Mouse (Mus musculus) splenic B cell, adult 2 months (primary cell): ENCODE measurements around the gene Dennd1a.

Source experiments
- DNase-seq: peaks from one replicate; pipeline ENCODE4 v3.0.0-alpha.2; 2011; ENCODE audit warnings: low read depth, low spot score
- H3K27me3 ChIP-seq: 2 replicates; pipeline ENCODE4 v1.6.1; 2012; ENCODE audit warnings: mild to moderate bottlenecking, low read length, moderate library complexity, mixed read lengths; ENCODE audit not compliant: control insufficient read depth, poor library complexity, insufficient read depth, severe bottlenecking
- H3K36me3 ChIP-seq: 2 replicates; pipeline ENCODE4 v1.6.1; 2012; ENCODE audit warnings: mild to moderate bottlenecking, low read length, moderate library complexity, mixed read lengths; ENCODE audit not compliant: control insufficient read depth, poor library complexity, insufficient read depth, severe bottlenecking

Dennd1a gene

DNA sequence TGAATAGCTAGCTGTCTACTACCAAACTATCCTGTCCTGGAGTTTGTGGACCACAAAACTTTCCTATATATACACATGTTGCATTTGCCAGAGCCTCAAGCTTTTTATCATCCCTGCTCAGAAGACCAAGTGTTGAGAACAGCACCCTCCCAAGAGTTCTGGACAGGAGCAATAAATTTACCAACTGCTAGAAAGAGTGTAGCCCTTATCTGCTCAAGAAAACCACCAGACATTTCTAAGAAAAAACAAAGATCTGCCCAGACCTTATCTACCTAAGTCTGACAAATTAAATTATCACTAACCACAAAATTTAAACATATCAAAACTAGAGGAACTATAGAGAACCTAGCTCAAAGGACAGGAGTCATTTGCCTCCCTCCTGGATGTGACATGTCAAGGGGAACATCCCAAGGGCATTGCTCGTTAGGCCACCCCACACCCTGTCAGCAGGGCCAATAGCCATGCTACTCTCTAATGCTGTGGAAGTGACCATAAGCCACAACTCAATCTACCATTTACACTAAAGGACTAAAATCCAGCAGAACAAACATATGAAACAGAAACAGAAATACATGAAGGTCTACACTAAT lies 154.9 kb downstream of the Dennd1a start:
- H3K36me3 ChIP-seq, result no peaks in the 10 kb centered on the region

DNA sequence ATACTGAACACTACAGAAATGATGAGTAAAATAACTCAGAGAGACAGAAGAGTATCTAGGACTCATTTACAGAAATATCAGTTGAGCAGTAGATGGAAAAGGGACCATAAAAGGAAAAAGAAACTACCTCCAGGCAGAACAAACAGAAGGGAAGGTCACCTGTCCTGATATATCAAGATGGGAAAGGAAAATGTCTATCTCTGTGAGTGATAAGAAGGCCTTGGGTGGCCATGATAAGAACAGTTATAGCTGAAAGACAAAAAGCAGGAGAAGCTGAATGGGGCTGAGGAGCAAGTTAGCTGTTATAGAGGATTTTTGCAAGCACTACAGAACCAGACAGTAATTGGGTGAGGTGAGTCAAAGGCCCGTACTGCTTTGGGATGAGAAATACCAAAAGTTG lies 155.7 kb downstream of the Dennd1a start:
- DNase-seq, result no peak
- Histone ChIP-seq H3K36me3 (no peaks in the 10 kb centered on the region), H3K27me3 (no peaks in the 10 kb centered on the region)

More for the DNA sequence above, 154.9 kb downstream of the Dennd1a start:
- DNase-seq, result no peak
- H3K27me3 ChIP-seq, result no peaks in the 10 kb centered on the region

- no peak for DNase-seq
- H3K36me3 ChIP-seq, result 0 out of 2 replicates have a peak, but pooled peaks cover 2% of the 10 kb centered on the region
- H3K27me3 ChIP-seq, result no peaks in the 10 kb centered on the region
These were observed 157.0 kb downstream of the Dennd1a start for GRCm38 (mm10) chr2:38129961-38130802.

DNA sequence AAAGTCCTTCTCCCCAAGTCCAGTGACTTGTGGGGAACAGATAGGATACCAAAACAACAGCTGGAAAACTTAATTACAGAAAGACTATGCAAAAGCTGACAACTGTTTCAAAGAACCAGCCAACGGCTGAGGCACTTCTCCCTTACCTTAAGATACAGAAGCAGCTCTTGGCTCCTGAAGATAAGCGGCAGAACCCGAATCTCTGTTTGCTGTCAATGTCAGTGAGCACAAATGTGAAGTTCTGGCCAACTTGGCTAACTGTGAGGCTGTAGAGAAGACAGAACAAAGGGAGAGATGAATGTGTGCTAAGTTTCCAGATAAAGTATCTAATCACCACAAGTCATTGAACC lies 160.8 kb downstream of the Dennd1a start:
- DNase-seq, result no peak
- H3K27me3 ChIP-seq, result no peaks in the 10 kb centered on the region
- H3K36me3 ChIP-seq, result peaks cover 3% of the 10 kb centered on the region; the same call in 1 of the 2 replicates

DNA sequence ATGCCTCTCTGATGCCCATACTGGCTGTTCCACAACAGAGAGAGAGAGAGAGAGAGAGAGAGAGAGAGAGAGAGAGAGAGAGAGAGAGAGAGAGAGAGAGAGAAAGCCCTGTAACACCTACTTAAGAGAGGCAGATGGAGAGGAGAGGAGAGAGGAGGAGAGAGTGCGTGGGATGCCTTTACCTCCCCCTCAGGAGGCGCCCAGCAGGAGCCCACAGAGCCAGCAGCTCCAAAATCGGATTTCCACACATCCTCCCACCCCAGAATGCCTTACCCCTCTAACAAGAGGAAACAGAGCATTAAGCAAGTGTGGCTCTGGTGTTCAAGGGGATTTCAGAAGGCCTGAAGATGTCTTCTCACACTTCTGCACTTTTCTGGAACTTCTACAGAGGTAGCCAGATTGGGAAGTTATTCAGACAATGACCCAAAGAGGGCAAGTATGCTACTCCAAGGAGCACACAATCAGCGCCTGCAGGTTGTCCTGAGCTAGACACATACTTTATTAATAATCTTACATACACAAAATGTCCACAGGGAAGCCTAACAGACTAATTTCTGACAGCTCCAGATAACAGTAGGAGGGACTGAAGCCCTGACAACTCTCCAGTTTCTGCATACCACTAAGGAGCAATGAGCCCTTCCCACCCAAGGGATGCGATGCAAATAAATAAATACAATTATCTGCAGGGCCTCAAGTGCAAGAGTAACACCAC lies 161.4 kb downstream of the Dennd1a start:
- Histone ChIP-seq H3K36me3 (peaks cover 3% of the 10 kb centered on the region; the same call in 1 of the 2 replicates), H3K27me3 (no peaks in the 10 kb centered on the region)
- DNase-seq, result no peak

DNA sequence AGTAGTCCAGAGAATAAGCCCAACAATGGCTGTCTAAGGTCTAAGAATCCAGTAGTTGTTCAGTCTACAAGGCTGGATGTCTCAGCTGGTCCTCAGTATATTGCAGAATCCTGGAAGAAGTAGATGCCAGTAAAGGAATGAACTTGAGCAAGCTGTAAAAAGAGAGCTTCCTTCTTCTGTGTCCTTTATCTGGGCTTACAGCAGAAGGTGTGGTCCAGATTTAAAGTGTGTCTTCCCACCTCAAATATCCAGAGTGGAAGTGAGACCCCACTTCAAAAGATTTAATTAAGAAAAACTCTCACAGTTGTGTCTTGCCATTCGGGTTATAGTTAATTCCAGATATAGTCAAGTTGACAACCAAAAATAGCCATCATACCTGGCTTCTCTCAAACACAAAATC lies 162.5 kb downstream of the Dennd1a start:
- Histone ChIP-seq H3K27me3 (no peaks in the 10 kb centered on the region), H3K36me3 (peaks cover 3% of the 10 kb centered on the region; the same call in 1 of the 2 replicates)
- DNase-seq, result no peak

DNA sequence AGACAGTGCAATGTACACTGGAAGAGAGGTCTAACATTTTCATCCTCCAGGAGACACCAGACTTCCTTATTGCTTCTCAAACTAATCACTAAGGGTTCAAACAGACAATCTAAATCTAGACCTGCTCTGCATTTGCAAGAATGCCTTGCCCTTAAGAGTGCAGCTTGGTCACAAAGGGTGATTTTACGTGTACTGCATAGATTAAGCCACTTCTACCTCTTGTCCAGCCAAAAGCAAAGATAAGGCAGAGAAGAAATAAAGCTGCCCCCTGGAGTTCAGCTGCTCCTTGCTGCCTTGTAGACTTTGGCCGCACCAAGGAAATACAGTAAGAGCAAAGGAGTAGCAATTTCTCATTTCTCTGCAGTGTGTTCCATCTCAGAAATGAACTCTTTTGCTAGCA lies 172.2 kb downstream of the Dennd1a start:
- no peaks in the 10 kb centered on the region for H3K36me3 ChIP-seq
- H3K27me3 ChIP-seq, result no peaks in the 10 kb centered on the region
- DNase-seq, result no peak

GRCm38 (mm10) chr2:38111655-38112351 lies 175.4 kb downstream of the Dennd1a start:
- DNase-seq, result no peak

DNA sequence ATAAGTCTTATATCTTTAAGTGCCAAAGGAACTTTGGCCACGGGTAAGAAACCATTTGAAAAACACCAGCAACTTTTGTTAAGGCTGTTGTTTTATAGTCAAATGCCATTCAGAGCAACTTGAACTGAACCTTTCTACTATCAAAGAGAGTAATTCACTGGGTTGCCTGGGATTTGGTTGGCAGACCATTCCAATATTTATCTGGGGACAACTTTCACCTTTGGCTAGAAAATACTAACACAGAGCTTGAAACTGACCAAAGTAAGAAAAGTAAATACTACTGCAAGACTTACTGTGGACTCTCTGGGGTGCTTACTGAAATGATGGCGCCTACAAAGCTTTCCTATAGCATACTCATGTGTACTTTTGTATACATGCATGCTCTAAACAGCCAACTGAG lies 178.6 kb downstream of the Dennd1a start:
- no peak for DNase-seq

More at GRCm38 (mm10) chr2:38111655-38112351, 175.4 kb downstream of the Dennd1a start:
- Histone ChIP-seq H3K36me3 (no peaks in the 10 kb centered on the region), H3K27me3 (no peaks in the 10 kb centered on the region)

DNA sequence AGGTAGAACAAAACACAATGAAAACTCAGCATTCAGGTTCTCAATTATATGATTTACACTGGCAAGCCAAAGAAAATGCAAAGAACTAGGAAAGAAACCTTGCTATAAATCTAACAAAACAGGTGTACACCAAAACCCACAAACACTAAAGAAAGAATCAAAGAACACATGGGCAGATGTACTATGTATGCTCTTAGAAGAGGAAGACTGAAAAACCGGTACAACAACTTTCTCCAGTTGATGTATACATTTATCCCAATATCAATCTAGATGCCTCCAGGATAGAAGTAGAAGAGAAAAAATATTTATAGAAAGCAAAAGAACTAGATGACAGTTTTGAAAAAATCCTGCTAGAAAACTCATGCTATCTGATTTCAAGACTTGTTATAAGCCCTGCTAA lies 184.5 kb downstream of the Dennd1a start:
- H3K36me3 ChIP-seq, result no peaks in the 10 kb centered on the region
- no peak for DNase-seq
- no peaks in the 10 kb centered on the region for H3K27me3 ChIP-seq

More for the DNA sequence above, 178.6 kb downstream of the Dennd1a start:
- H3K36me3 ChIP-seq, result no peaks in the 10 kb centered on the region
- H3K27me3 ChIP-seq, result no peaks in the 10 kb centered on the region

DNA sequence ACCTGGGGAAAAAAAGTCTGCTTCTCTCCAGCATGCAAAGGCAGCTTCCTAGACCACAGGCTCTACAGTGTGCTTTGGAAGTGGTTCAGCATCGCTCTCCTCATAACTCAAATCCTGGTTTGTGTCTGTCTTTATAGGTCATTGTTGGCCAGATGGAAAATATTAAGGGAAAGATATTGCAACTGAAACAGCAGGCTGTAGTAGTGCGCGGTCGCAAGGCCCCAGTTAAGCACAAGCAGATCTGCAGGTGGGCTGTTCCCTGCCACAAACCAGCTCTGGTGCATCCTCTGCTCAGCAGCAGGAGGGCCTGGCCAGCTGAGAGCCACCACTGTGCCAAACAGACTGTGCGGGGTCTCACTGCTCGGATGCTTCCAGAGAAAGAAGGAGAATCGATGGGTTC lies 186.9 kb downstream of the Dennd1a start:
- no peaks in the 10 kb centered on the region for H3K27me3 ChIP-seq
- no peaks in the 10 kb centered on the region for H3K36me3 ChIP-seq
- no peak for DNase-seq

DNA sequence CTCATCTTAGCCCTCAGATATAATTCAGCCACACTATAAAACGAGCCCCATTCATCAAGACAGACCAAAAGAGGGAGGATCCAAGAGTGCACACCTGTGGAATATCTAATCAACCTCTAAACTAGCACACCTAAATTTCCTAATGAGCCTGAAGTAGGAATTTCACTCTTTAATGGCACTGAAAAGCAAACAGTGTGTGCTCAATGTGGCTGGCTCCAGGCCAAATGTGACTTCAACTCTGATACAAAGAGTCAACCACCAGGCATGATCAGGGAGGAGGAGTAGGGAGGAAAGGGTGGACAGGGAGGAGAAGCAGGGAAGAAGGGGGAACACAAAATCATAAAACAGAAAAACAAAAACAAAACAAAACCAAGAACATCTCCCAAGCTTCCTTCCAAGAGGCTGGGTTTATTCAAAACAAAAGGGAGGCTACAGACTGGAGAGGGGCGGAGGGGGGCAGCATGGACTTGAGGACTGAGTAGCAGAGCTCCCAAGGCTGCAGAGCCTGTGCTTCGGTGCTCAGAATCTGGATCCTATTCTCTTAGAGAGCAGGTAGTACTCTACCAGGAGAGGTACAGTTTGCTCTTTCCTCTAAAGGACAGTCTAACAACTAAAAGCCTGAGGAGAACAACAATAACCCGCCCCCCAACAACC lies 187.9 kb downstream of the Dennd1a start:
- H3K36me3 ChIP-seq, result no peaks in the 10 kb centered on the region
- no peak for DNase-seq
- no peaks in the 10 kb centered on the region for H3K27me3 ChIP-seq

- Histone ChIP-seq H3K36me3 (no peaks in the 10 kb centered on the region), H3K27me3 (no peaks in the 10 kb centered on the region)
- no peak for DNase-seq
These were observed 189.7 kb downstream of the Dennd1a start for GRCm38 (mm10) chr2:38097469-38097868.

- H3K36me3 ChIP-seq, result no peaks in the 10 kb centered on the region
- DNase-seq, result no peak
- no peaks in the 10 kb centered on the region for H3K27me3 ChIP-seq
These were observed 190.9 kb downstream of the Dennd1a start for GRCm38 (mm10) chr2:38096328-38096727.
